Mouse (Mus musculus) neural tube, embryonic 12.5 days (tissue): ENCODE measurements at regions not wholly inside any gene's neighbourhood (a gene's known extent, or its start where the extent isn't known, plus 50 kb on each side); places are given as distances from the start of the nearest gene placed in this dataset.

Experiments used
- ATAC-seq: fragments of 200-750 bp; cut with Nextera tagmentation; 2 replicates; pipeline ENCODE4 v1.8.0; 2017; ENCODE audit warnings: low read depth, mild to moderate bottlenecking, moderate TSS enrichment, moderate library complexity; ENCODE audit not compliant: low FRiP score
- H3K27ac ChIP-seq: fragments of 300-500 bp; sonication (generic); 2 replicates; pipeline ENCODE4 v1.5.1; 2016
- H3K27me3 ChIP-seq: fragments of 300-500 bp; sonication (generic); replicated peaks from 2 replicates; pipeline ENCODE4 v1.6.1; 2016; ENCODE audit warnings: mild to moderate bottlenecking
- H3K36me3 ChIP-seq: fragments of 300-500 bp; sonication (generic); 2 replicates; pipeline ENCODE4 v1.6.1; 2016; ENCODE audit warnings: mild to moderate bottlenecking
- H3K4me1 ChIP-seq: fragments of 300-500 bp; sonication (generic); 2 replicates; pipeline ENCODE4 v1.6.1; 2016
- H3K4me2 ChIP-seq: fragments of 300-500 bp; sonication (generic); replicated peaks from 2 replicates; pipeline ENCODE4 v1.6.1; 2016; ENCODE audit warnings: mild to moderate bottlenecking
- H3K4me3 ChIP-seq: fragments of 300-500 bp; sonication (generic); 2 replicates; pipeline ENCODE4 v1.5.1; 2016
- H3K9ac ChIP-seq: fragments of 300-500 bp; sonication (generic); 2 replicates; pipeline ENCODE4 v1.6.1; 2016; ENCODE audit warnings: mild to moderate bottlenecking
- H3K9me3 ChIP-seq: fragments of 300-500 bp; sonication (generic); 2 replicates; pipeline ENCODE4 v1.6.1; 2016; ENCODE audit warnings: mild to moderate bottlenecking
- WGBS: fragments of 180-500 bp; shearing (Covaris S2); methylation state at CpG from one replicate; pipeline ENCODE4 v1.1.7; 2016; 5-methylcytosine and 5-hydroxymethylcytosine counted together

- Histone ChIP-seq H3K4me3 (no peak overlapping the region), H3K4me2 (no peak overlapping the region), H3K9me3 (no peaks in the 10 kb centered on the region), H3K27me3 (no peaks in the 10 kb centered on the region), H3K4me1 (no peaks in the 10 kb centered on the region), H3K27ac (no peak overlapping the region), H3K36me3 (no peaks in the 10 kb centered on the region), H3K9ac (no peak overlapping the region)
- 46% methylated on average over 3 of the region's 3 CpGs for WGBS
- ATAC-seq, result no peak
These were observed 120.6 kb downstream of the Sox9 start for GRCm38 (mm10) chr11:112902618-112903017.

- Histone ChIP-seq H3K4me3 (no peak overlapping the region), H3K9ac (no peak overlapping the region)
- 70% methylated on average over 5 of the region's 5 CpGs for WGBS
These were observed 128.3 kb downstream of the Sox9 start for GRCm38 (mm10) chr11:112910309-112910708.

GRCm38 (mm10) chr11:112912875-112913274, 130.9 kb downstream of the Sox9 start:
- Histone ChIP-seq H3K9ac (no peak overlapping the region), H3K4me2 (no peak overlapping the region), H3K9me3 (no peaks in the 10 kb centered on the region), H3K27me3 (no peaks in the 10 kb centered on the region; the same call in 1 of the 2 replicates), H3K4me3 (no peak overlapping the region), H3K4me1 (no peaks in the 10 kb centered on the region; the same call in 1 of the 2 replicates), H3K27ac (no peak overlapping the region), H3K36me3 (no peaks in the 10 kb centered on the region)
- WGBS, result 80% methylated on average over 3 of the region's 3 CpGs
- ATAC-seq, result no peak

More at GRCm38 (mm10) chr11:112910309-112910708, 128.3 kb downstream of the Sox9 start:
- Histone ChIP-seq H3K27me3 (no peaks in the 10 kb centered on the region; the same call in 1 of the 2 replicates), H3K4me1 (no peaks in the 10 kb centered on the region; the same call in 1 of the 2 replicates), H3K27ac (no peak overlapping the region), H3K4me2 (no peak overlapping the region), H3K36me3 (no peaks in the 10 kb centered on the region), H3K9me3 (no peaks in the 10 kb centered on the region)
- no peak for ATAC-seq

- H3K27me3 ChIP-seq, result no peaks in the 10 kb centered on the region
- H3K4me2 ChIP-seq, result no peak overlapping the region
- no peaks in the 10 kb centered on the region for H3K36me3 ChIP-seq
- H3K4me3 ChIP-seq, result no peak overlapping the region
- ATAC-seq, result no peak
- H3K9me3 ChIP-seq, result no peaks in the 10 kb centered on the region
- no peak overlapping the region for H3K27ac ChIP-seq
- 89% methylated on average over 1 of the region's 1 CpGs for WGBS
- no peak overlapping the region for H3K9ac ChIP-seq
- no peaks in the 10 kb centered on the region for H3K4me1 ChIP-seq
These were observed 134.9 kb downstream of the Sox9 start for GRCm38 (mm10) chr11:112916923-112917322.

- no peaks in the 10 kb centered on the region for H3K4me1 ChIP-seq
- H3K27ac ChIP-seq, result no peak overlapping the region
- no peak for ATAC-seq
- WGBS, result 84% methylated on average over 4 of the region's 4 CpGs
- H3K4me2 ChIP-seq, result no peak overlapping the region
- no peaks in the 10 kb centered on the region for H3K36me3 ChIP-seq
- no peak overlapping the region for H3K4me3 ChIP-seq
- no peak overlapping the region for H3K9ac ChIP-seq
- H3K9me3 ChIP-seq, result no peaks in the 10 kb centered on the region
- H3K27me3 ChIP-seq, result no peaks in the 10 kb centered on the region
These were observed 138.1 kb downstream of the Sox9 start for GRCm38 (mm10) chr11:112920131-112920530.

GRCm38 (mm10) chr11:112924577-112924976, 142.6 kb downstream of the Sox9 start:
- Histone ChIP-seq H3K36me3 (no peaks in the 10 kb centered on the region), H3K4me2 (no peak overlapping the region), H3K4me1 (no peaks in the 10 kb centered on the region), H3K4me3 (no peak overlapping the region), H3K27ac (no peak overlapping the region), H3K27me3 (no peaks in the 10 kb centered on the region), H3K9ac (no peak overlapping the region), H3K9me3 (no peaks in the 10 kb centered on the region)
- ATAC-seq, result no peak
- 82% methylated on average over 1 of the region's 1 CpGs for whole genome bisulfite sequencing

- no peak for ATAC-seq
- no peak overlapping the region for H3K27ac ChIP-seq
- H3K9ac ChIP-seq, result no peak overlapping the region
- H3K4me1 ChIP-seq, result no peaks in the 10 kb centered on the region
- H3K36me3 ChIP-seq, result no peaks in the 10 kb centered on the region
- no peak overlapping the region for H3K4me2 ChIP-seq
- no peaks in the 10 kb centered on the region for H3K27me3 ChIP-seq
- no peaks in the 10 kb centered on the region for H3K9me3 ChIP-seq
- WGBS, result 55% methylated on average over 6 of the region's 6 CpGs
- no peak overlapping the region for H3K4me3 ChIP-seq
These were observed 143.1 kb downstream of the Sox9 start for GRCm38 (mm10) chr11:112925140-112925539.

- H3K9ac ChIP-seq, result no peak overlapping the region
- no peaks in the 10 kb centered on the region for H3K9me3 ChIP-seq
- 87% methylated on average over 19 of the region's 19 CpGs for WGBS
- H3K4me3 ChIP-seq, result no peak overlapping the region
- no peak for ATAC-seq
- no peaks in the 10 kb centered on the region for H3K27me3 ChIP-seq
- no peaks in the 10 kb centered on the region for H3K36me3 ChIP-seq
- H3K27ac ChIP-seq, result no peak overlapping the region
- H3K4me2 ChIP-seq, result no peak overlapping the region
- no peaks in the 10 kb centered on the region for H3K4me1 ChIP-seq
These were observed 144.5 kb downstream of the Sox9 start for GRCm38 (mm10) chr11:112926330-112927025.

- H3K4me2 ChIP-seq, result no peak overlapping the region
- no peaks in the 10 kb centered on the region for H3K36me3 ChIP-seq
- no peak for ATAC-seq
- H3K9ac ChIP-seq, result no peak overlapping the region
- no peaks in the 10 kb centered on the region for H3K27me3 ChIP-seq
- no peaks in the 10 kb centered on the region for H3K9me3 ChIP-seq
- no peak overlapping the region for H3K4me3 ChIP-seq
- no peaks in the 10 kb centered on the region for H3K4me1 ChIP-seq
- WGBS, result 80% methylated on average over 10 of the region's 10 CpGs
- no peak overlapping the region for H3K27ac ChIP-seq
These were observed 148.3 kb downstream of the Sox9 start for GRCm38 (mm10) chr11:112930186-112930808.

GRCm38 (mm10) chr11:112938035-112938434, 156.0 kb downstream of the Sox9 start:
- Histone ChIP-seq H3K4me1 (no peaks in the 10 kb centered on the region), H3K4me3 (no peak overlapping the region)
- 94% methylated on average over 10 of the region's 10 CpGs for WGBS

GRCm38 (mm10) chr11:112951421-112951820, 169.4 kb downstream of the Sox9 start:
- 78% methylated on average over 4 of the region's 4 CpGs for WGBS

More at GRCm38 (mm10) chr11:112938035-112938434, 156.0 kb downstream of the Sox9 start:
- Histone ChIP-seq H3K36me3 (no peaks in the 10 kb centered on the region), H3K9me3 (peaks cover 3% of the 10 kb centered on the region; the same call in 1 of the 2 replicates), H3K9ac (no peak overlapping the region), H3K27ac (no peak overlapping the region), H3K4me2 (no peak overlapping the region), H3K27me3 (no peaks in the 10 kb centered on the region)
- no peak for ATAC-seq

GRCm38 (mm10) chr11:112952356-112952755, 170.3 kb downstream of the Sox9 start:
- Histone ChIP-seq H3K9me3 (no peaks in the 10 kb centered on the region), H3K27me3 (no peaks in the 10 kb centered on the region), H3K36me3 (no peaks in the 10 kb centered on the region), H3K4me3 (no peak overlapping the region), H3K4me1 (peaks cover 13% of the 10 kb centered on the region), H3K4me2 (no peak overlapping the region), H3K9ac (no peak overlapping the region), H3K27ac (no peak overlapping the region)
- 53% methylated on average over 10 of the region's 10 CpGs for WGBS
- no peak for ATAC-seq

More at GRCm38 (mm10) chr11:112951421-112951820, 169.4 kb downstream of the Sox9 start:
- Histone ChIP-seq H3K36me3 (no peaks in the 10 kb centered on the region), H3K4me3 (no peak overlapping the region), H3K9ac (no peak overlapping the region), H3K27me3 (no peaks in the 10 kb centered on the region), H3K27ac (no peak overlapping the region), H3K4me2 (no peak overlapping the region), H3K4me1 (peaks cover 11% of the 10 kb centered on the region; the same call in 1 of the 2 replicates), H3K9me3 (no peaks in the 10 kb centered on the region)
- ATAC-seq, result no peak
